Mouse (Mus musculus): ENCODE data around the gene Klf6. TPM values are rescaled to one million over a fixed set of nuclear protein-coding genes. Genes with fewer than 3 reads are reported as not detected.

Gene Klf6
- polyA plus RNA-seq (2015; fragmentation: Nextera tagmentation; extraction: Ambion mirVana), result 87.2 and 91.3 TPM in 2 replicates

DNA sequence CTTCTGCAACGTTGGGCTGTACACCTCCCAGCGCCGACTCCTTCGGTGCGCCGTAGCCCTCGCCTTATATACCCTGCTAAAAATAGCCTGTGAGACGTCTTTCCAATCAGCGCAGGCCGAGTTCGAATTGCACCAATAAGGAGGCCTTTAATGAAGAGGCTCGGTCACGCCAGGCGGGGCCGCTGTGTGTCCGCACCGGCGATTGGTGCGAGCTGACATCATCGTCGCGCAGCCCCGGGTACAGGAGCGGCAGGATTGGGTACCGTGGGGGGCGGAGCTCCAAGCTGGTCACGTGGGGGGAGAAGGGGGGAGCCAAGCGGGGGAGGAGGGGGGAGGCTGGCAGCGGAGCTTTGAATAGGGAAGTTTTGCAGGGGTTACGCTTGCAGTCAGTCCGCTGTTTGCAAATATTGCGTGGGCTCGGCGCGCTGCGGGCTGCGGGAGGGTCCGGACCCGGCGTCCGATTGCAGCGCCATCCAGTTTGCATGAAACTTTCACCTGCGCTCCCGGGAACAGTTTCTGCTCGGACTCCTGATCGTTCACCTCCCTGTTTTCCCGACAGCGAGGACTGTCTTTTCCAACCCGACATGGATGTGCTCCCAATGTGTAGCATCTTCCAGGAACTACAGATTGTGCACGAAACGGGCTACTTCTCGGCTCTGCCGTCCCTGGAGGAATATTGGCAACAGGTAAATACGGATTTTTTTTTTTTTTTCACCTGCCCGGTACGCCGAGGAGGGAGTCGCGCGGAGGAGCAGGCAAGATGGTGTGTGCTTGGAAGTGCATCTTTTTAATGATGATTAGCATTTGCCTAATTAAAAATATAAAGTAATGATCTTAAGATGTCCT lies at the start of gene Klf6:
Gene Klf6 (plus strand): TSS at position 326 of the 846 bp plus-strand sequence.
- Histone ChIP-seq H3K4me2 (ENCODE audit: low read length) (peak within 1 kb of the TSS; percentile 83), H3K9me3 (ENCODE audit: control insufficient read depth, low read length) (no peaks in the 10 kb centered on the region), H3K27me3 (replicated peaks; ENCODE audit: control insufficient read depth, insufficient read depth, low read length) (no peaks in the 10 kb centered on the region), H3K36me3 (ENCODE audit: control insufficient read depth, insufficient read depth) (peaks cover 3% of the 10 kb centered on the region; the same call in 1 of the 2 replicates), H3K27ac (ENCODE audit: low read length) (peak within 1 kb of the TSS; percentile 99), H3K4me3 (replicated peaks; ENCODE audit: low read length) (peak within 1 kb of the TSS; percentile 69), H3K9ac (replicated peaks; ENCODE audit: low read depth, low read length) (peak within 1 kb of the TSS; percentile 82), H3K4me1 (replicated peaks; ENCODE audit: control insufficient read depth, insufficient read depth, low read length) (peaks cover 21% of the 10 kb centered on the region)
- under 1% methylated on average over 59 of the region's 60 CpGs for WGBS
- peak; percentile 99 for ATAC-seq

DNA sequence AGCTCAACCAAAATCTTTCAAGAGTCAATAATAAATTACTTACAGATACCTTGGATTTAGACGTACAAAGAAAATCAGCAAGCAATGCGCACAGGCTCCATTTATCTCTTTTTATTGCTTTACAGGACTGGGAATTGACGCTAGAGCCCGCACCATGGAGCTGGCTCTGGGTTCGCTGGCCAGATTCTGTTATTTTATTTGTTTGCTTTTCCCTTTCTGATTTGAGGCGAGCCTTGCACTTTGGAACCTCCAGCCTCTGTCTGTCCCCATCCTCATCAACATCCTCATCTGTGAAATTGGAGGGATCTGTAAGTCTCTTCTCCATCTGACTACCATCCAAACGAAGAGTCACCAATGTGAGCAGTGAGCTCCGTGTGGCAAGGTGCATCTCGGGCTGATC lies 47.8 kb upstream of the Klf6 start:
- 94% methylated on average over 9 of the region's 9 CpGs for WGBS
- H3K4me3 ChIP-seq (replicated peaks; ENCODE audit: low read length), result no peak overlapping the region
- no peaks in the 10 kb centered on the region for H3K4me1 ChIP-seq (replicated peaks; ENCODE audit: control insufficient read depth, insufficient read depth, low read length)
- H3K9me3 ChIP-seq (ENCODE audit: control insufficient read depth, low read length), result no peaks in the 10 kb centered on the region
- no peak for ATAC-seq
- H3K9ac ChIP-seq (replicated peaks; ENCODE audit: low read depth, low read length), result no peak overlapping the region
- H3K36me3 ChIP-seq (ENCODE audit: control insufficient read depth, insufficient read depth), result no peaks in the 10 kb centered on the region
- no peak overlapping the region for H3K4me2 ChIP-seq (ENCODE audit: low read length)
- no peaks in the 10 kb centered on the region for H3K27me3 ChIP-seq (replicated peaks; ENCODE audit: control insufficient read depth, insufficient read depth, low read length)
- no peak overlapping the region for H3K27ac ChIP-seq (ENCODE audit: low read length)

DNA sequence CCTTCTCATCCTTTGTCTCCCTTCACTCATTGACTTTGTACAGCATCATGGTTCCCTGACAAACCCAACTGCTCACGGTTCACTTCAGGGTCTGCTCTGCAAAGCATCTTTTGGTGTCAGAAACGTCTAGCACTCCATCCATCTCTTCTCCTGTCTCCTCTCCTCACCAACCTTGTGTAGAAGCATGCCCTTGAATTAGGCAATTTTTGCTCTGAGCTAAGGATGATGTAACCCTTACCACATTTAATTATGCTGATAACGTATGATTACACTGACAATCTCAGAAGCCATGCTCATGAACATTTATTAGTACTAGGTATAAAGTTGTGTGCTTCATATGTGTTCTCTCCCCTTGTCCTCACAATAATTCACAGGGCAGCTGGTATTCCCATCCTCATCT lies 44.0 kb upstream of the Klf6 start:
- Histone ChIP-seq H3K9ac (replicated peaks; ENCODE audit: low read depth, low read length) (no peak overlapping the region), H3K9me3 (ENCODE audit: control insufficient read depth, low read length) (no peaks in the 10 kb centered on the region), H3K36me3 (ENCODE audit: control insufficient read depth, insufficient read depth) (no peaks in the 10 kb centered on the region), H3K4me1 (replicated peaks; ENCODE audit: control insufficient read depth, insufficient read depth, low read length) (no peaks in the 10 kb centered on the region), H3K27me3 (replicated peaks; ENCODE audit: control insufficient read depth, insufficient read depth, low read length) (no peaks in the 10 kb centered on the region), H3K4me3 (replicated peaks; ENCODE audit: low read length) (no peak overlapping the region), H3K27ac (ENCODE audit: low read length) (no peak overlapping the region), H3K4me2 (ENCODE audit: low read length) (no peak overlapping the region)
- WGBS, result 87% methylated on average over 3 of the region's 3 CpGs
- ATAC-seq, result no peak

DNA sequence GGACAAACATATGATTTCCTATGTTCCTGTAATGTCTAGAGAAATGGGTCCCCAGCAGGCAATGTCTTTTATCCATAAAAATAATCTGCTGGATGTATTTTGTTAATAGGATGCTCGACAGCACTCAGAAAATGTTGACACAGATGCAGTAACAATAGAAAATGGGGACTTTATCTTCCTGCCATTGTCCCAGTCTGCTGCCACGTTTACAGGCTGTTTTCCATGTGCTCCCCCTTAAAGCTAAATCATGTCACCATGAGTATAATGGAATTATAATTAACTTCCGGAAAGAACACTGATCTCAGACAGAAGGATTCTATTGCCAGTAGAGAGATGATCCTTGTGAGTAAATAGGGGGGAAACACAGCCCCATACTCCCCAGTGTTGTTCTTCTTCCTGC lies 42.1 kb upstream of the Klf6 start:
- Histone ChIP-seq H3K9ac (replicated peaks; ENCODE audit: low read depth, low read length) (no peak overlapping the region), H3K9me3 (ENCODE audit: control insufficient read depth, low read length) (no peaks in the 10 kb centered on the region), H3K27me3 (replicated peaks; ENCODE audit: control insufficient read depth, insufficient read depth, low read length) (no peaks in the 10 kb centered on the region), H3K36me3 (ENCODE audit: control insufficient read depth, insufficient read depth) (no peaks in the 10 kb centered on the region), H3K4me3 (replicated peaks; ENCODE audit: low read length) (no peak overlapping the region), H3K27ac (ENCODE audit: low read length) (no peak overlapping the region), H3K4me1 (replicated peaks; ENCODE audit: control insufficient read depth, insufficient read depth, low read length) (no peaks in the 10 kb centered on the region), H3K4me2 (ENCODE audit: low read length) (no peak overlapping the region)
- ATAC-seq, result no peak
- WGBS, result 41% methylated on average over 3 of the region's 3 CpGs

DNA sequence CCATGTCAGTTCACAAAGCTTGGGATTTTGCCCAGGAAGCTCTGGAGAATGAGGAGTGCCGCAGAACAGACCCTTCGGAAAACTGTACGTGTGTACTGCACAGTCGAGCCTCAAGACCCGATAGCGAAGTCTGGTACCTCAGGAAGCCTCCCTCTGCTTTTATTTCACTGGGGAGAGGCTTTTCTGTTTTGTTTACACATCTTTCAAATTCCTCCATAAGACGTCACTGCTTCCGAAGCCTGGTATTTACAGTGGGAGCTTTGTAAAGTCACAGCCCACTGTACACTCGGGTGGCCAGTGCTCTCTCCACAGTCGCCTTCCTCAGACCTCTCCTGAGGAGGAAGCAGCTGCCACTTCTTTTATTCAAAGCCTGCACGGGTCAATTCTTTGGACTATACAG lies 38.7 kb upstream of the Klf6 start:
- no peak for ATAC-seq
- H3K36me3 ChIP-seq (ENCODE audit: control insufficient read depth, insufficient read depth), result no peaks in the 10 kb centered on the region
- H3K9ac ChIP-seq (replicated peaks; ENCODE audit: low read depth, low read length), result no peak overlapping the region
- no peaks in the 10 kb centered on the region for H3K9me3 ChIP-seq (ENCODE audit: control insufficient read depth, low read length)
- no peak overlapping the region for H3K27ac ChIP-seq (ENCODE audit: low read length)
- WGBS, result 64% methylated on average over 11 of the region's 11 CpGs
- no peaks in the 10 kb centered on the region for H3K4me1 ChIP-seq (replicated peaks; ENCODE audit: control insufficient read depth, insufficient read depth, low read length)
- no peaks in the 10 kb centered on the region for H3K27me3 ChIP-seq (replicated peaks; ENCODE audit: control insufficient read depth, insufficient read depth, low read length)
- H3K4me3 ChIP-seq (replicated peaks; ENCODE audit: low read length), result no peak overlapping the region
- H3K4me2 ChIP-seq (ENCODE audit: low read length), result no peak overlapping the region

DNA sequence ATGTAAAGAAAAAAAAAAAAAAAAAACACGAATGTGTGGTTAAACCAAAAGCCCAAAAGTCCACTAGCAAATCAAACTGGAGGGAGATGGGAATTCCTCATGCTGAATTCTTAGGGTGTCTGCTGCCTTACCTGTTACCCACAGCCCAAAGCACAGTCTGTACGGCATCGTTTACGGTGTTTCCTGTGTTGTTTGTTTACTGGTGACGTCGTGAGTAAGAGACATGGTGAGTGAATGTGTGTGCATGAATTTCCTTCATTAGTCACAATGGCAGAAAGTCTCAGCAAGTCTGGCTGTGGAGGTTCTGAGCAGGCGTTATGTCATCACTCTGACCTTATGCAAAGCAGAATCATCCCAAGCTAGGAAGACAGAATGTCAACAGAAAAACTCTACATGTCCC lies 38.1 kb upstream of the Klf6 start:
- H3K36me3 ChIP-seq (ENCODE audit: control insufficient read depth, insufficient read depth), result no peaks in the 10 kb centered on the region
- no peaks in the 10 kb centered on the region for H3K9me3 ChIP-seq (ENCODE audit: control insufficient read depth, low read length)
- WGBS, result 83% methylated on average over 7 of the region's 7 CpGs
- H3K27me3 ChIP-seq (replicated peaks; ENCODE audit: control insufficient read depth, insufficient read depth, low read length), result no peaks in the 10 kb centered on the region
- H3K4me1 ChIP-seq (replicated peaks; ENCODE audit: control insufficient read depth, insufficient read depth, low read length), result no peaks in the 10 kb centered on the region
- no peak overlapping the region for H3K27ac ChIP-seq (ENCODE audit: low read length)
- H3K4me3 ChIP-seq (replicated peaks; ENCODE audit: low read length), result no peak overlapping the region
- no peak for ATAC-seq
- H3K9ac ChIP-seq (replicated peaks; ENCODE audit: low read depth, low read length), result no peak overlapping the region
- no peak overlapping the region for H3K4me2 ChIP-seq (ENCODE audit: low read length)

DNA sequence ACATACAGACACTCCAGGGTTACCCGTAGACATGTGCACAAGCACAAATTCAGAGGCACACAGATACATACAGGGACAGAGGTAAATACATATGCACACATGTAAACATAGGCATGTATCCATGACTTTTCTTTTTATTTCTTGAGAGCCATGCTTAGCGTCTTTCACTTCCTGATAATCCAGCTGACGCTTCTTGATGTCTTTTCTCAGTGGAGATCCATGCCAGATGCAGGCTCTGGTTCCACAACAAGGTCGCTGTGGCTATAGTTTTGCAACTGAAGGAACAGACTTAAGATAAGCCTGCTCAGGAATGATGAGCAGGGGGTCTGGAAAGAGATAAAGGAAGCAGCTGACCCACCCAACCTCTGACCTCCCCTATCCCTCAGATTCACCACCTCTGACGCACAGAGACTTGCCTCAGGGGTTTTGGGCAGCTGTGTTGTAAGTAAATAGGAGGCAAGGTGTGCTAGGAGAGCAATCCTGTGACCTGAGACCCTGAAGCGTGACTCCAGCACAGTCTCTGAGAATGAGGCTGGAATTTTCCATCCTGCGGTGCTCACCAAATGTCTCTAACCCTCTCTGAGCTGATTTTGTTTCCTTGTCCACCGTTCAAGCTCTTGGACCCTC lies 37.0 kb upstream of the Klf6 start:
- H3K4me1 ChIP-seq (replicated peaks; ENCODE audit: control insufficient read depth, insufficient read depth, low read length), result no peaks in the 10 kb centered on the region
- no peak overlapping the region for H3K27ac ChIP-seq (ENCODE audit: low read length)
- H3K9me3 ChIP-seq (ENCODE audit: control insufficient read depth, low read length), result no peaks in the 10 kb centered on the region
- 77% methylated on average over 8 of the region's 8 CpGs for WGBS
- no peak overlapping the region for H3K4me3 ChIP-seq (replicated peaks; ENCODE audit: low read length)
- no peak overlapping the region for H3K4me2 ChIP-seq (ENCODE audit: low read length)
- ATAC-seq, result no peak
- no peak overlapping the region for H3K9ac ChIP-seq (replicated peaks; ENCODE audit: low read depth, low read length)
- no peaks in the 10 kb centered on the region for H3K36me3 ChIP-seq (ENCODE audit: control insufficient read depth, insufficient read depth)
- H3K27me3 ChIP-seq (replicated peaks; ENCODE audit: control insufficient read depth, insufficient read depth, low read length), result no peaks in the 10 kb centered on the region

DNA sequence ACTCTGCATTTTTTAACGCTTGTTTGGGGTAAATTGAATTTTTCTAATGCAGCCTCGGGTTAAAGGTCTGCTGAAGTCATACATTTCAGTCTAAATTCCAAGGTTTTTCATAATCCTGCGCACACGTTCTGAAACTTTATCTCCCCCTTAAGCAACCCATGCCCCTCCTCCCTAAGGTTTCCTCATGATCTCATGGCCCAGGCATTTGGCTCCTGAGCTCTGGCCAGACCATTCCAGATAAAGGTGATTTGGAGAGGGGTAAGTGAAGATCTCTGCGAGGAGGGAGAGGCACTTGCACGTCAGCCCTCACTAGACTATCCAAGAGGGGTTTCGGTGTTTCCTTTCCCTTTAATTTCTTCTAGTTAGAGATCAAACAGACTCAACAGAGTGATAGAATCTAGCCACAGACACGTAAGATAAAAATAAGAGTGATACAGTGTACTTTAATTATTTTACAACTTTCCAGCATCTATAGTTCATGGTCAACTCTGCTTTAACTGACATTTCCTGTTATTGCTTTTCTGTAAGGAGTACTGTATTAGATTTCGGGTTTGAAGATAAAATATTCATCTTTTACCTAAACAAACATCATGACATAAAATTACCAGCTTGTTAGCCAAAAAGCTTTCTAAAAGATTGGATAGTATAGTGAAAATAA lies 35.0 kb upstream of the Klf6 start:
- no peak overlapping the region for H3K27ac ChIP-seq (ENCODE audit: low read length)
- no peak overlapping the region for H3K4me3 ChIP-seq (replicated peaks; ENCODE audit: low read length)
- no peak overlapping the region for H3K4me2 ChIP-seq (ENCODE audit: low read length)
- no peak overlapping the region for H3K9ac ChIP-seq (replicated peaks; ENCODE audit: low read depth, low read length)
- ATAC-seq, result no peak
- no peaks in the 10 kb centered on the region for H3K27me3 ChIP-seq (replicated peaks; ENCODE audit: control insufficient read depth, insufficient read depth, low read length)
- H3K4me1 ChIP-seq (replicated peaks; ENCODE audit: control insufficient read depth, insufficient read depth, low read length), result no peaks in the 10 kb centered on the region
- H3K9me3 ChIP-seq (ENCODE audit: control insufficient read depth, low read length), result no peaks in the 10 kb centered on the region
- WGBS, result 73% methylated on average over 9 of the region's 9 CpGs
- no peaks in the 10 kb centered on the region for H3K36me3 ChIP-seq (ENCODE audit: control insufficient read depth, insufficient read depth)

DNA sequence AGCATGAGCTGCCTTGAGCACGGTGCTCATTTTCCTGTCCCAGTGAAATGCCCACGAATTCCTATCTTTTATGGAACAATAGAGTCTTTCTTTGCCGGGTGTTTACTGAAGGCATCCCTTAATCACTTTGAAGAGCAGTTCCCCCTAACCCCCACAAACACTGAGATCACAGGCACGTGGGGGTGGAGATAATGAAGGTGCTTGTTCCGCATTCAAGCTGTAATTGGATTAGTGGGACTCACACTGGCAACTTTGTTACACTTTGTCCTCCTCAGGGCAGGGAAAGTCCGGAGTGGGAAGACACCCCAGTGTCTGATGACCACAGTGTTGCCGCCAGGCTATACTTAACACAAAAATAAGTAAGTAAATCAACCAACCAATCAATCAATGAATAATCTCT lies 29.3 kb upstream of the Klf6 start:
- H3K9me3 ChIP-seq (ENCODE audit: control insufficient read depth, low read length), result no peaks in the 10 kb centered on the region
- H3K36me3 ChIP-seq (ENCODE audit: control insufficient read depth, insufficient read depth), result no peaks in the 10 kb centered on the region
- 0 out of 2 replicates have a peak, but pooled peaks cover 3% of the 10 kb centered on the region for H3K27me3 ChIP-seq (replicated peaks; ENCODE audit: control insufficient read depth, insufficient read depth, low read length)
- no peaks in the 10 kb centered on the region for H3K4me1 ChIP-seq (replicated peaks; ENCODE audit: control insufficient read depth, insufficient read depth, low read length)
- H3K9ac ChIP-seq (replicated peaks; ENCODE audit: low read depth, low read length), result no peak overlapping the region
- ATAC-seq, result no peak
- WGBS, result 5% methylated on average over 7 of the region's 7 CpGs
- H3K4me3 ChIP-seq (replicated peaks; ENCODE audit: low read length), result no peak overlapping the region
- no peak overlapping the region for H3K4me2 ChIP-seq (ENCODE audit: low read length)
- no peak overlapping the region for H3K27ac ChIP-seq (ENCODE audit: low read length)
